Mouse (Mus musculus) embryonic facial prominence, embryonic 12.5 days (tissue): Measurements from ENCODE around the gene Pisd. TPM values are rescaled to one million over a fixed set of nuclear protein-coding genes. Genes with fewer than 3 reads are reported as not detected.
"Not testable (repeated sequence)": the region's sequence is repeated elsewhere in the genome, so short reads cannot be mapped to it uniquely, and the experiment has no call there.

ENCODE experiments used
- ATAC-seq: fragments of 200-750 bp; cut with Nextera tagmentation; 2 replicates; pipeline ENCODE4 v1.8.0; 2017; ENCODE audit not compliant: insufficient number of reproducible peaks, insufficient read depth, low FRiP score, low TSS enrichment
- H3K27ac ChIP-seq: fragments of 300-500 bp; sonication (generic); 2 replicates; pipeline ENCODE4 v1.5.1; 2016; ENCODE audit warnings: mild to moderate bottlenecking
- H3K27me3 ChIP-seq: fragments of 300-500 bp; sonication (generic); 2 replicates; pipeline ENCODE4 v1.6.1; 2016; ENCODE audit warnings: mild to moderate bottlenecking, moderate library complexity
- H3K36me3 ChIP-seq: fragments of 300-500 bp; sonication (generic); 2 replicates; pipeline ENCODE4 v1.6.1; 2016; ENCODE audit warnings: mild to moderate bottlenecking
- H3K4me1 ChIP-seq: fragments of 300-500 bp; sonication (generic); 2 replicates; pipeline ENCODE4 v1.6.1; 2016
- H3K4me2 ChIP-seq: fragments of 300-500 bp; sonication (generic); replicated peaks from 2 replicates; pipeline ENCODE4 v1.6.1; 2016; ENCODE audit warnings: mild to moderate bottlenecking, moderate library complexity
- H3K4me3 ChIP-seq: fragments of 300-500 bp; sonication (generic); 2 replicates; pipeline ENCODE4 v1.5.1; 2016; ENCODE audit warnings: mild to moderate bottlenecking
- H3K9ac ChIP-seq: fragments of 300-500 bp; sonication (generic); 2 replicates; pipeline ENCODE4 v1.6.1; 2016; ENCODE audit warnings: mild to moderate bottlenecking, moderate library complexity
- H3K9me3 ChIP-seq: fragments of 300-500 bp; sonication (generic); 2 replicates; pipeline ENCODE4 v1.6.1; 2016; ENCODE audit warnings: mild to moderate bottlenecking, moderate library complexity
- WGBS: fragments of 180-500 bp; shearing (Covaris S2); methylation state at CpG from one replicate; pipeline ENCODE4 v1.1.7; 2016; 5-methylcytosine and 5-hydroxymethylcytosine counted together
- polyA plus RNA-seq: library from polyadenylated mRNA; unstranded; fragments of >200 nt; fragmentation: Nextera tagmentation; extraction: Ambion mirVana; gene quantifications from 2 replicates; pipeline ENCODE4 v1.2.1, GENCODE M21; 2016

The Pisd gene
- polyA plus RNA-seq, 1 experiment from 2014 or later = 62.0 TPM

- H3K4me1 ChIP-seq = no peaks in the 10 kb centered on the region
- H3K27ac ChIP-seq = no peak overlapping the region
- no peaks in the 10 kb centered on the region for H3K27me3 ChIP-seq
- no peak overlapping the region for H3K4me3 ChIP-seq
- no peak overlapping the region for H3K4me2 ChIP-seq
- ATAC-seq = no peak
- H3K9ac ChIP-seq = no peak overlapping the region
- 87% methylated on average over 4 of the region's 4 CpGs for WGBS
- H3K36me3 ChIP-seq = peaks cover 15% of the 10 kb centered on the region; the same call in 1 of the 2 replicates
- no peaks in the 10 kb centered on the region for H3K9me3 ChIP-seq
These were observed 17.6 kb downstream of the Pisd start for GRCm38 (mm10) chr5:32767636-32768373.

DNA sequence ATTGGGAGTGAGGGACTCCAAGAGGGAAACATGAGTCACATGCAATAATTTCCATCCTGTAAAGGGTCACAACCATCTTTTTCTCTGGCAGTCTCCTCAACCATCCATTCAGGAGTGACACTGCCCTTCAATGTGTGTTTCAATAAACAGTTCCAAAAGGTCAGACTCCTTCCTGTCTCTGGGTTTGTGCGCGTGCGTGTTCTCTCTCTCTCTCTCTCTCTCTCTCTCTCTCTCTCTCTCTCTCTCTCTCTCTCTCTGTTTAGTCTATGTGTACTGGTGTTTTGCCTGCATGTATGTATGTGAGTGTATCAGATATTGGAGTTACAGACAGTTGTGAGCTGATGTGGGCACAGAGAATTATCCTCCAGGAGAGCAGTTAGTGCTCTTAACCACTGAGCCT is 18.4 kb downstream of the Pisd start:
- no peak overlapping the region for H3K9ac ChIP-seq
- peaks cover 17% of the 10 kb centered on the region; the same call in 1 of the 2 replicates for H3K36me3 ChIP-seq
- no peaks in the 10 kb centered on the region for H3K27me3 ChIP-seq
- ATAC-seq = no peak
- H3K9me3 ChIP-seq = no peaks in the 10 kb centered on the region
- no peak overlapping the region for H3K27ac ChIP-seq
- no peak overlapping the region for H3K4me3 ChIP-seq
- H3K4me2 ChIP-seq = no peak overlapping the region
- 85% methylated on average over 3 of the region's 3 CpGs for WGBS
- H3K4me1 ChIP-seq = no peaks in the 10 kb centered on the region

DNA sequence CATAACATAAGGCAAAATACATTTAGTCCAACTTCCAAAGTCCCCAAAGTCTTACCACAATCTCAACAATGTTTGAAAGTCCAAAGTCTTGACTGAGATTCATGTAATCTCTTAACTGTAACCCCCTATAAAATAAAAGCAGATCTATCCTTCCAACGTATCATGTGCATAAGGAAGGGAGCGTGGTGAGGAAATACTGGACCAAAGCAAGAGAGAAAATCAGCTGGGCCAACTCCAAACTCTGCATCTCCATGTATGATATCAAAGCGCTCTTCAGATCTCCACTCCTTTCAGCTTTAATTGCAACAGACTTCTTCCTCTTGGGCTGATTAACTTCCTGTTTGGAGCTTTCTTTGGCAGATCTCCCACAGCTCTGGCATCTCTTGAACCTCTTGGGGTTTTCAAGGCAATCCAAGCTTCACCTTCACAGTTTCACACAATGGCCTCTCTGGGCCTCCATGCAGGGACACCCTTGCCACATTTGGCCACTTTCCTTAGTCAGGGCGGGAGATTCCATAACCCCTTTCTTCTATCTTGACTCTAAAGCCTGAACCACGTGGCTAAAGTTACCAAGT is 23.8 kb downstream of the Pisd start:
- WGBS = 90% methylated on average over 5 of the region's 5 CpGs
- no peaks in the 10 kb centered on the region for H3K9me3 ChIP-seq
- H3K36me3 ChIP-seq = peaks cover 28% of the 10 kb centered on the region; the same call in 1 of the 2 replicates
- H3K27ac ChIP-seq = no peak overlapping the region
- no peak overlapping the region for H3K4me3 ChIP-seq
- H3K4me1 ChIP-seq = no peaks in the 10 kb centered on the region
- H3K9ac ChIP-seq = no peak overlapping the region
- no peak overlapping the region for H3K4me2 ChIP-seq
- no peaks in the 10 kb centered on the region for H3K27me3 ChIP-seq
- no peak for ATAC-seq

- Histone ChIP-seq H3K36me3 (peaks cover 28% of the 10 kb centered on the region; the same call in 1 of the 2 replicates), H3K27ac (no peak overlapping the region), H3K9me3 (no peaks in the 10 kb centered on the region), H3K27me3 (no peaks in the 10 kb centered on the region), H3K4me3 (no peak overlapping the region), H3K9ac (no peak overlapping the region), H3K4me1 (no peaks in the 10 kb centered on the region), H3K4me2 (no peak overlapping the region)
- 89% methylated on average over 3 of the region's 3 CpGs for WGBS
- ATAC-seq = no peak
These were observed 24.7 kb downstream of the Pisd start for GRCm38 (mm10) chr5:32760787-32761186.

DNA sequence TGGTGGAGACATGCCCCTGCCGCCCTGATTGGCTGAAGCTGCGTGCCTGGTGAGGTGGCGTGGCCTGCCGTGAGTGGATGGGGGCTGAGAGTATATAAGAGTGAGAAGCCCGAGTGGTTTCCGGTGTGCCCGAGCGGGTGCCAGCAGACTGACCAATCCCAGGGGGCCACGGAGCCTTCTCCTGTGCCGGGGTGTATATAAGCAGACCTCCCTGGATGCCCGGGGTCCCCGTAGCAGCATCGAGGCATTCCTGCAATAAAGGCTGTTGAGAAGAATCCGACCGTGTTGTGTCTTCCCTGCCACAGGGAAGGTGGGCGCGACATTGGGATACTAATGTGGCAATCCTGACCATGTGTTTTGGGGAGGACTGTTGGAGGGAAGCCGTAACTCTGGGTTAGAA is 25.1 kb downstream of the Pisd start:
- H3K4me3 ChIP-seq, H3K9me3 ChIP-seq, H3K4me2 ChIP-seq, H3K4me1 ChIP-seq, H3K9ac ChIP-seq, H3K27me3 ChIP-seq, H3K27ac ChIP-seq, ATAC-seq: not testable (repeated sequence)
- WGBS = 93% methylated on average over 18 of the region's 18 CpGs
- H3K36me3 ChIP-seq = peaks cover 28% of the 10 kb centered on the region; the same call in 1 of the 2 replicates

GRCm38 (mm10) chr5:32759662-32760061 is 25.8 kb downstream of the Pisd start:
- H3K4me2 ChIP-seq = no peak overlapping the region
- peaks cover 28% of the 10 kb centered on the region; the same call in 1 of the 2 replicates for H3K36me3 ChIP-seq
- WGBS = 79% methylated on average over 2 of the region's 2 CpGs
- no peaks in the 10 kb centered on the region for H3K9me3 ChIP-seq
- H3K9ac ChIP-seq = no peak overlapping the region
- no peaks in the 10 kb centered on the region for H3K4me1 ChIP-seq
- no peak for ATAC-seq
- no peak overlapping the region for H3K27ac ChIP-seq
- no peaks in the 10 kb centered on the region for H3K27me3 ChIP-seq
- H3K4me3 ChIP-seq = no peak overlapping the region

GRCm38 (mm10) chr5:32756141-32756540 is 29.3 kb downstream of the Pisd start:
- Histone ChIP-seq H3K4me2 (no peak overlapping the region), H3K4me3 (no peak overlapping the region), H3K27ac (no peak overlapping the region), H3K9ac (no peak overlapping the region), H3K36me3 (0 out of 2 replicates have a peak, but pooled peaks cover 11% of the 10 kb centered on the region), H3K4me1 (no peaks in the 10 kb centered on the region), H3K9me3 (no peaks in the 10 kb centered on the region), H3K27me3 (no peaks in the 10 kb centered on the region)
- no peak for ATAC-seq
- 92% methylated on average over 8 of the region's 8 CpGs for WGBS

DNA sequence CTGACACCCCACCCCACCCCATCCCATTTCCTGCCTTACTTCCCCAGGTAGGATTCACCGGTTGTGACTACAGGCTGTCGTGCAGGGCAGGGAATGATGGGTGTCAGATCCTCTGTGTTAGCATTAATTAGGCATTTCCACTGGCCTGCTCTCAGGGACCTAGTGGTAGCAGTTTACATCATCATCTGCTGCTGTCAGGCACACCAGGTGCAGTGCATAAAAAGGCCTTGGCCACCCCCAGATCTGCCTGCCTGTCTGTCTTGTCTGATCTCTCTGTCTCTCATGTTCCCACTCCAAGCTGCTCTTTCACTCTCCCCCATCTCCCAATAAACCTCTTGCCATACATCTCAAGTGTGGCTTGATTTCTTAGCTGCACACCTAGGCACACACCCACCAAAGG is 33.7 kb downstream of the Pisd start:
- no peaks in the 10 kb centered on the region for H3K27me3 ChIP-seq
- no peaks in the 10 kb centered on the region for H3K9me3 ChIP-seq
- WGBS = 50% methylated on average over 2 of the region's 2 CpGs
- H3K4me3 ChIP-seq = no peak overlapping the region
- 0 out of 2 replicates have a peak, but pooled peaks cover 2% of the 10 kb centered on the region for H3K4me1 ChIP-seq
- no peak for ATAC-seq
- no peaks in the 10 kb centered on the region for H3K36me3 ChIP-seq
- no peak overlapping the region for H3K27ac ChIP-seq
- no peak overlapping the region for H3K9ac ChIP-seq
- H3K4me2 ChIP-seq = no peak overlapping the region

DNA sequence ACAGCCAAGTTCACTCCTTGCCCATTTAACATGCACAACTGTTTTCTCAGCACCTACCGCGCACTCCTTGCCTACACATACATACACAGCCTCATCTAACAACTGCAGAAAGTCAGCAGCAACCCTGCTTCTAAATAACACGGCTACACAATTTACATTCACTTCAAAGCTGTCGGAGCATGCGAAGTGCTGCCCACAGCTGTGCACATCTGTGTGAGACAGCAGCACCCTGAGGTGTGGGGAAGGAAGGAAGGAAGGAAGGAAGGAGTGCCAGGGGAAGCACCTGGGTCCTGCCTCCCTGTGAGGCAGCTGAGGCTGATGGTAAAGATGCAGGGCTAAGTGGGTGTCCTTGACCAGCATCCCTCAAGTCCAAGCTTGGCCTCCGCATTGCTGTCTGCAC is 36.5 kb downstream of the Pisd start:
- H3K4me3 ChIP-seq = no peak overlapping the region
- H3K4me1 ChIP-seq = peaks cover 15% of the 10 kb centered on the region; the same call in 1 of the 2 replicates
- H3K9me3 ChIP-seq = no peaks in the 10 kb centered on the region
- no peak overlapping the region for H3K27ac ChIP-seq
- no peak for ATAC-seq
- H3K9ac ChIP-seq = no peak overlapping the region
- H3K36me3 ChIP-seq = no peaks in the 10 kb centered on the region
- 95% methylated on average over 6 of the region's 6 CpGs for WGBS
- no peaks in the 10 kb centered on the region for H3K27me3 ChIP-seq
- no peak overlapping the region for H3K4me2 ChIP-seq

- 66% methylated on average over 6 of the region's 6 CpGs for WGBS
- H3K36me3 ChIP-seq = no peaks in the 10 kb centered on the region
- H3K4me2 ChIP-seq = no peak overlapping the region
- H3K9me3 ChIP-seq = no peaks in the 10 kb centered on the region
- no peak overlapping the region for H3K4me3 ChIP-seq
- no peaks in the 10 kb centered on the region for H3K27me3 ChIP-seq
- no peak overlapping the region for H3K9ac ChIP-seq
- ATAC-seq = no peak
- H3K27ac ChIP-seq = no peak overlapping the region
- peaks cover 15% of the 10 kb centered on the region; the same call in 1 of the 2 replicates for H3K4me1 ChIP-seq
These were observed 37.6 kb downstream of the Pisd start for GRCm38 (mm10) chr5:32747650-32748375.

DNA sequence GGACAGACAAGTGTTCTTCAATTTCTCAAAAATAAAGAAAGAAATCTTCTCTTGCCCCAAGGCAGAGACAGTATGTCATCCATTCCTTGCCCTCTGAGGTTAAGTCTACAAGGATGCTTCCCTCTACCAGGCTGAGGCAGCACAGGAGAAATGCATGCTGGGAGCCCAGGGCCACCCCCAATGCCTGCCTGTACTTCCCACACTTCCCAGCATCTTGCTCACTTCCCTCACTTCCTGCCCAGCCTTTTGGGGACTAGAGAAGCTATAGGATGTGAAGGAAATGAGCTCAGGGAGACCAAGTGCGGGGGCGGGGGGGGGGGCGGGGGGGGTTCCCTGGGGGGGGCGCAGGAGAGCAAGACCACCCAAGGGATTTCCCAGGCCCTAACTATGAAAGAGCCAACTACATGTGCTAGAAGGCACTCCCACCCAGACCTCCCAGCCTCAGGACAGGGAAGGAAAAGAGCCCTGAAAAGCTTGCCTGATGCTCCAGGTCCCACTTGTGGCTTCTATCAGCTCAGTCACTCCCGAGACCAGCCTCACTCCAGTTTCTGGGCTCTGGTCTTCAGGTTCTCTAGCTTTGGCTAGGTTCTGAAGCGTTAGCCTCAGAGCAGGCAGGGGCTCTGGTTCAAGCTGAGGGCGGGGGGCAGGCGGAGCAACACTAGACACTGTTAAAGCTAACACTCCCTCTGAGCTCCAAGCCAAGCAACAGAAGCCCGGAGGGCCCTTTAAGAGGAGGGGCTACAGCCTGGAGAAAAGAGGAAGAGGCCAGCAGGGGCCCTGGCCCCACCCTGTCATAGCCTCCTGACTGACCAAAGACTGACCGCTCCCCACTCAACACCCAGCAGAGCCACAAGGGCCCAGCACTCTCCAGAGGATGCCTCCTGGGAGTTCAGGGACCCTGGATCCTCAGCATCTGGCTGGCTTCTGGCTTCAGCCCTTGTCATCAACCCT is 39.5 kb downstream of the Pisd start:
- 14% methylated on average over 9 of the region's 10 CpGs for WGBS
- Histone ChIP-seq H3K27ac (peak overlapping the region; percentile 67; the same call in 1 of the 2 replicates), H3K27me3 (no peaks in the 10 kb centered on the region), H3K4me2 (peak overlapping the region; percentile 40), H3K9me3 (no peaks in the 10 kb centered on the region), H3K36me3 (no peaks in the 10 kb centered on the region), H3K4me3 (peak overlapping the region; percentile 29), H3K9ac (peak overlapping the region; percentile 24; the same call in 1 of the 2 replicates), H3K4me1 (peaks cover 15% of the 10 kb centered on the region; the same call in 1 of the 2 replicates)
- peak; percentile 80 for ATAC-seq
